Mouse (Mus musculus) limb, embryonic 11.5 days (tissue): ENCODE results near the gene Ick. TPM values are rescaled to one million over a fixed set of nuclear protein-coding genes. Genes with fewer than 3 reads are reported as not detected.
"Not testable (repeated sequence)": the region's sequence is repeated elsewhere in the genome, so short reads cannot be mapped to it uniquely, and the experiment has no call there.

Source experiments
- ATAC-seq: fragments of 200-750 bp; cut with Nextera tagmentation; 2 replicates; pipeline ENCODE4 v1.8.0; 2017; ENCODE audit warnings: low read depth; ENCODE audit not compliant: insufficient number of reproducible peaks, low FRiP score, low TSS enrichment
- DNase-seq: peaks from one replicate; pipeline ENCODE4 v3.0.0-alpha.2; 2015; ENCODE audit warnings: low spot score
- H3K27ac ChIP-seq: fragments of 300-500 bp; sonication (generic); replicated peaks from 2 replicates; pipeline ENCODE4 v1.5.1; 2014; ENCODE audit warnings: low read depth, mild to moderate bottlenecking, low read length
- H3K27me3 ChIP-seq: fragments of 300-500 bp; sonication (generic); 2 replicates; pipeline ENCODE4 v1.6.1; 2014; ENCODE audit warnings: mild to moderate bottlenecking, low read length, mixed read lengths; ENCODE audit not compliant: control insufficient read depth, insufficient read depth
- H3K36me3 ChIP-seq: fragments of 300-500 bp; sonication (generic); 2 replicates; pipeline ENCODE4 v1.6.1; 2014; ENCODE audit warnings: mild to moderate bottlenecking, low read length, moderate library complexity, mixed read lengths; ENCODE audit not compliant: control insufficient read depth, insufficient read depth
- H3K4me1 ChIP-seq: fragments of 300-500 bp; sonication (generic); 2 replicates; pipeline ENCODE4 v1.6.1; 2014; ENCODE audit warnings: low read length, mixed read lengths; ENCODE audit not compliant: control insufficient read depth, insufficient read depth
- H3K4me2 ChIP-seq: fragments of 300-500 bp; sonication (generic); 2 replicates; pipeline ENCODE4 v1.6.1; 2014; ENCODE audit warnings: low read depth, mild to moderate bottlenecking, moderate library complexity; ENCODE audit not compliant: severe bottlenecking
- H3K4me3 ChIP-seq: fragments of 300-500 bp; sonication (generic); 2 replicates; pipeline ENCODE4 v1.5.1; 2014; ENCODE audit warnings: low read depth, low read length
- H3K9ac ChIP-seq: fragments of 300-500 bp; sonication (generic); 2 replicates; pipeline ENCODE4 v1.6.1; 2014; ENCODE audit warnings: mild to moderate bottlenecking, low read length
- H3K9me3 ChIP-seq: fragments of 300-500 bp; sonication (generic); 2 replicates; pipeline ENCODE4 v1.6.1; 2016; ENCODE audit warnings: low read length; ENCODE audit not compliant: control insufficient read depth
- WGBS: fragments of 180-500 bp; shearing (Covaris S2); extraction: QIAGEN DNeasy Blood & Tissue Kit; methylation state at CpG from one replicate; pipeline ENCODE4 v1.1.7; 2014; 5-methylcytosine and 5-hydroxymethylcytosine counted together
- polyA plus RNA-seq: library from polyadenylated mRNA; unstranded; fragments of >200 nt; fragmentation: Nextera tagmentation; extraction: Ambion mirVana; gene quantifications from 2 replicates; pipeline ENCODE4 v1.2.1, GENCODE M21; 2014

Ick gene
- 42.7 and 47.5 TPM in 2 replicates for polyA plus RNA-seq

GRCm38 (mm10) chr9:78108796-78109239, at the start of gene Ick, which contains the start of gene Fbxo9:
Gene Ick, plus strand, starts transcription at chr9:78109192.
Gene Fbxo9, minus strand, starts transcription at chr9:78109065.
- no peaks in the 10 kb centered on the region for H3K9me3 ChIP-seq
- 0% methylated on average over 20 of the region's 20 CpGs for WGBS
- ATAC-seq (peak; percentile 86), DNase-seq (peak; percentile 89)
- no peaks in the 10 kb centered on the region for H3K4me1 ChIP-seq
- peak within 1 kb of the TSS; percentile 70 for H3K4me2 ChIP-seq
- H3K27me3 ChIP-seq = no peaks in the 10 kb centered on the region
- H3K36me3 ChIP-seq = no peaks in the 10 kb centered on the region
- H3K27ac ChIP-seq = peak within 1 kb of the TSS; percentile 74
- peak within 1 kb of the TSS; percentile 78 for H3K4me3 ChIP-seq
- H3K9ac ChIP-seq = peak within 1 kb of the TSS; percentile 83

DNA sequence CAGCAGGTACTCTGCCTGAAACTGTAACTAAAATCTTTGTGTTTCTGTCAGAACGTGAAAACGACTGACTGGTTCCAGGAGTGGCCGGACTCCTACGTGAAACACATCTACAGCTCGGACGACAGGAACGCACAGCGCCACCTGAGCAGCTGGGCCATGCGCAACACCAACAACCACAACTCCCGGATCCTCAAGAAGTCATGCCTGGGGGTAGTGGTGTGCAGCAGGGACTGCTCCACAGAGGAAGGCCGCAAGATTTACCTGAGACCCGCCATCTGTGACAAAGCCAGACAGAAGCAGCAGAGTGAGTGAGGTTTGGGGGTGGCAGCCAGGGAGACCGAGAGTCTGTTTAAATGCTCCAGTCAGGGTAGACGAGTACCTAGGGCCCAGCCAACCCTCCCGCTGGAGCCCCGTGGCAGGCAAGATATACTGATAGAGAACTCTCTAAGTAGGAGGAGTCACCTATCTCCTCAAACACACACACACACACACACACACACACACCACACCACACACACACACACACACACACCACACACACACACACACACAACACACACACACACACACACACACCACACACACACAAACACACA, 49.4 kb upstream of the Ick start:
- H3K4me1 ChIP-seq = no peaks in the 10 kb centered on the region
- no peaks in the 10 kb centered on the region for H3K9me3 ChIP-seq
- H3K4me3 ChIP-seq = no peak overlapping the region
- no peak for DNase-seq
- H3K27ac ChIP-seq = no peak overlapping the region
- 81% methylated on average over 16 of the region's 16 CpGs for WGBS
- H3K4me2 ChIP-seq = no peak overlapping the region
- H3K9ac ChIP-seq = no peak overlapping the region
- H3K36me3 ChIP-seq = no peaks in the 10 kb centered on the region
- H3K27me3 ChIP-seq = no peaks in the 10 kb centered on the region; the same call in 1 of the 2 replicates
- no peak for ATAC-seq

- ATAC-seq = no peak
Measured at GRCm38 (mm10) chr9:78062392-78062791, 46.6 kb upstream of the Ick start.

GRCm38 (mm10) chr9:78064121-78064520, 44.9 kb upstream of the Ick start:
- Histone ChIP-seq H3K27ac (no peak overlapping the region), H3K9ac (no peak overlapping the region), H3K4me2 (no peak overlapping the region), H3K4me3 (no peak overlapping the region), H3K27me3 (no peaks in the 10 kb centered on the region; the same call in 1 of the 2 replicates), H3K9me3 (no peaks in the 10 kb centered on the region), H3K4me1 (no peaks in the 10 kb centered on the region), H3K36me3 (no peaks in the 10 kb centered on the region)
- ATAC-seq (no peak), DNase-seq (no peak)
- WGBS = 65% methylated on average over 10 of the region's 10 CpGs

More at GRCm38 (mm10) chr9:78062392-78062791, 46.6 kb upstream of the Ick start:
- no peak overlapping the region for H3K9ac ChIP-seq
- WGBS = 86% methylated on average over 9 of the region's 9 CpGs
- no peaks in the 10 kb centered on the region for H3K4me1 ChIP-seq
- H3K4me3 ChIP-seq = no peak overlapping the region
- DNase-seq = no peak
- H3K9me3 ChIP-seq = no peaks in the 10 kb centered on the region
- H3K4me2 ChIP-seq = no peak overlapping the region
- H3K36me3 ChIP-seq = no peaks in the 10 kb centered on the region
- H3K27me3 ChIP-seq = no peaks in the 10 kb centered on the region; the same call in 1 of the 2 replicates
- no peak overlapping the region for H3K27ac ChIP-seq

DNA sequence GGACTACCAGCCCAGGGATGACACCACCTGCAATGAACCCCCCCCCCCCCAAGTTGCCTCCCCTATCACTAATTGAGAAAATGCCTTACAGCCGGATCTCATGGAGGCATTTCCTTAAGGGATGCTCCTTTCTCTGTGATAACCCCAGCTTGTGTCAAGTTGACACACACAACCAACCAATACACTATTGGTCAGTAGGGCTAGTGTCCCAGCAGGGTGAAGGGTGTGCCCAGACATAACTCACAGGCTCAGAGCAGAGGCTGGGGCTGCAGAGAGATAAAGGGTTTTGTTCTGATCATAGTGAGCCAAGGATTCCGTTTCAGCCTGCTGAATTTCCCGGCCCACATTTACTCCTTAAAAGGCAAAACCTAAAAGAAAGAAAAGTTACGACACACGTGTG, 38.5 kb upstream of the Ick start:
- no peak overlapping the region for H3K4me2 ChIP-seq
- no peak overlapping the region for H3K9ac ChIP-seq
- 77% methylated on average over 5 of the region's 5 CpGs for WGBS
- no peaks in the 10 kb centered on the region for H3K4me1 ChIP-seq
- no peak overlapping the region for H3K4me3 ChIP-seq
- DNase-seq (no peak), ATAC-seq (no peak)
- H3K9me3 ChIP-seq = no peaks in the 10 kb centered on the region
- no peaks in the 10 kb centered on the region for H3K27me3 ChIP-seq
- no peaks in the 10 kb centered on the region for H3K36me3 ChIP-seq
- H3K27ac ChIP-seq = no peak overlapping the region

DNA sequence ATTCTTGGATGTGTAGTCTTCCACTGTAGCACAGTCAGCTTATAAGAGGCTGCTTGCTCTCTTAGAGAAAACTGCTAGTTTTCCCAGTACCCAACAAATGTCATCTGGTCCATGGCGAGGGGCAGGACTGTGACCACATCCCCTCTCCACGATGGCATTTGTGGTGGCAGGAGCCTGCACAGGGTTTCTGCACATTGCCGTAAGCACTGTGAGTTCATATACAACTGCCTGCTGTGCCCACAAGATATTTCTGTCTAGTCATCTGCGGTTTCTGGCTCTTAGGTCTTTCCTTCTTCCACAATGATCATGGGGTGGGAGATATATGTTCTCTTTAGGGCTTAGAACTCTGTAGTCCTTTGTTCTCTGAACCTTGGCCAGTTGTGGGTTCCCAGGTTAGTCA, 37.4 kb upstream of the Ick start:
- H3K4me1 ChIP-seq = no peaks in the 10 kb centered on the region
- no peak overlapping the region for H3K9ac ChIP-seq
- no peak overlapping the region for H3K4me3 ChIP-seq
- no peak overlapping the region for H3K4me2 ChIP-seq
- WGBS = 91% methylated on average over 4 of the region's 4 CpGs
- no peaks in the 10 kb centered on the region for H3K9me3 ChIP-seq
- no peak overlapping the region for H3K27ac ChIP-seq
- no peak for DNase-seq
- no peak for ATAC-seq
- no peaks in the 10 kb centered on the region for H3K36me3 ChIP-seq
- H3K27me3 ChIP-seq = no peaks in the 10 kb centered on the region

DNA sequence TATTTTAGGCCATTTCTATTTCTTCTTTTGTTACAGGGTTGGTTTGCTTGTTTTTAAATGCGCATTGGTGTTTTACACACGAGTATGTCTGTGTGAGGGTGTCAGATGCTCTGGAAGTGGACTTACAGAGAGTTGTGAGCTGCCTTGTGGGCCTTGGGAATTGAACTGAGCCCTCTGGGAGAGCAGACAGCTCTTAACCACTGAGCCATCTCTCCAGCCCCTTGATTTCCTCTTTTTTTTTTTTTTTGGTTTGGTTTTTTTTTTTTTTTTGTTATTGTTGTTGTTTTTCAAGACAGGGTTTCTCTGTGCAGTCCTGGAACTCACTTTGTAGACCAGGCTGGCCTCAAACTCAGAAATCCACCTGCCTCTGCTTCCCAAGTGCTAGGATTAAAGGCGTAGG, 35.7 kb upstream of the Ick start:
- H3K36me3 ChIP-seq, H3K4me3 ChIP-seq, H3K4me2 ChIP-seq, DNase-seq, H3K9me3 ChIP-seq, H3K27me3 ChIP-seq, H3K9ac ChIP-seq, H3K4me1 ChIP-seq, ATAC-seq, H3K27ac ChIP-seq: not testable (repeated sequence)
- WGBS = 86% methylated on average over 3 of the region's 3 CpGs

DNA sequence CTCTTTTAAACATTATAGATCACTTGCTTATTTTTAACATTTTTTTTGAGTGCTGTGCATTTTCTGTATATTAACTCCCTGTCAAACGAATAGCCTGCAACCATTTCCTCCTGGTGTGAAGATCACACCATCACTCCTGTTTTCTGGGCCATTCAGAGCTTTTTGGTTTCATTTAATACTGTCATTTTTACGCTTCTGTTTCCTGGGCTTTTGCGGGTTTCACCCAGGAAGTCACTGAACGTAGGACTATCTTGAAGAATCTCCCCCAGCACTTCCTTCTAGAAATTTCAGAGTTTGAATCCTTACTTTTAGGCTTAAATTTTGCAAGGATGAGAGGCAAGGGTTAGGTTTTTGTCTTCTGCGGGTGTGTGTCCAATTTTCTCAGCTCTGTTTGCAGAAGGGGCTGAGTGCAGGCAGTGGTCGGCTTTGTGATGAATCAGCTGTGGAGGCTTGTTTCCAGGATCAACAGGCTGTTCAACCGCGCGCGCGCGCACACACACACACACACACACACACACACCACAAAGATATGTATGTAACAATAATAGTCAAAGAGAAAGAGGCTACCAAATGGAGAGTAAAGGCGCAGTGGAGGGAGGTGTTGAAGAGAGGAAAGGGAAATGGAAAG, 35.2 kb upstream of the Ick start:
- ATAC-seq (no peak), DNase-seq (no peak)
- no peaks in the 10 kb centered on the region for H3K4me1 ChIP-seq
- no peak overlapping the region for H3K4me2 ChIP-seq
- H3K9ac ChIP-seq = no peak overlapping the region
- no peaks in the 10 kb centered on the region for H3K36me3 ChIP-seq
- no peak overlapping the region for H3K27ac ChIP-seq
- no peaks in the 10 kb centered on the region for H3K9me3 ChIP-seq
- H3K27me3 ChIP-seq = no peaks in the 10 kb centered on the region
- 89% methylated on average over 13 of the region's 13 CpGs for WGBS
- no peak overlapping the region for H3K4me3 ChIP-seq
